In genomic region chr9:28446278-28447064, GRCm38 (mm10) we compare ENCODE assay signal across 24 mouse cellular contexts.
DNase-seq lines count a peak whose midpoint lies in the region; ATAC-seq lines count a peak whose summit lies in the region.
"Had no signal": no experiment of that assay in that cellular context is flagged by ENCODE, and none has a peak within 500 bp of the region (broad histone marks: within the 10 kb centered on the region; RNA-seq: fewer than 3 reads in every experiment).

No protein-coding gene starts in this region.

- WGBS in kidney, embryonic 14.5 days: 63% methylated on average over 4 of the region's 4 CpGs

- no peak overlapping the region for H3K27ac ChIP-seq in kidney, embryonic 14.5 days (ENCODE audit: low read depth, low read length)
- H3K27ac ChIP-seq: heart, embryonic 13.5 days; hindbrain, embryonic 14.5 days; limb, embryonic 12.5 days; lung, embryonic 15.5 days had no signal

- no peak overlapping the region for H3K9ac ChIP-seq in kidney, embryonic 14.5 days (ENCODE audit: low read depth, low read length)
- H3K9ac ChIP-seq: heart, embryonic 13.5 days; hindbrain, embryonic 14.5 days; limb, embryonic 12.5 days; lung, embryonic 15.5 days had no signal

- H3K4me3 ChIP-seq in kidney, embryonic 14.5 days (ENCODE audit: low read length): no peak overlapping the region
- H3K4me3 ChIP-seq: heart, embryonic 13.5 days; limb, embryonic 12.5 days; lung, embryonic 15.5 days had no signal

- DNase-seq in cerebellum, adult 9-11 months: peak; percentile 12
- DNase-seq in kidney, postnatal 10 days: no peak
- peak; percentile 42 for DNase-seq in right cerebral cortex, adult 18-20 months
- no peak for DNase-seq in right cerebral cortex, postnatal 4 days
- no peak for DNase-seq in adrenal gland, postnatal 25 days
- DNase-seq: adrenal gland, postnatal 10 days; gastrocnemius, postnatal 10 days; heart, postnatal 10 days; kidney, adult 9 months; layer of hippocampus, adult 9-11 months; lung, postnatal 36 days; thymus, postnatal 4 days had no signal

- H3K4me1 ChIP-seq in kidney, embryonic 14.5 days (ENCODE audit: control insufficient read depth, insufficient read depth, low read length): no peaks in the 10 kb centered on the region
- H3K4me1 ChIP-seq: heart, embryonic 13.5 days; limb, embryonic 12.5 days; lung, embryonic 15.5 days had no signal

- ATAC-seq in cerebellum, adult (ENCODE audit: insufficient number of reproducible peaks, low FRiP score, low TSS enrichment): no peak
- ATAC-seq in kidney, embryonic 14.5 days (ENCODE audit: low FRiP score, low TSS enrichment): 0 out of 2 replicates have a peak, but pooled peaks have one; percentile 60
- ATAC-seq: forebrain, embryonic 16.5 days; intestine, postnatal 0 days; midbrain, embryonic 16.5 days; Patski had no signal

- no peaks in the 10 kb centered on the region for H3K27me3 ChIP-seq in kidney, embryonic 14.5 days (ENCODE audit: control insufficient read depth, insufficient read depth, low read length)
- H3K27me3 ChIP-seq: heart, embryonic 13.5 days; limb, embryonic 12.5 days; lung, embryonic 15.5 days had no signal

- H3K36me3 ChIP-seq in kidney, embryonic 14.5 days (ENCODE audit: control insufficient read depth, insufficient read depth, low read length): no peaks in the 10 kb centered on the region
- H3K36me3 ChIP-seq: G1E; heart, embryonic 13.5 days; limb, embryonic 12.5 days; lung, embryonic 15.5 days had no signal

- no peaks in the 10 kb centered on the region for H3K9me3 ChIP-seq in kidney, embryonic 14.5 days (ENCODE audit: control insufficient read depth, low read length)
- H3K9me3 ChIP-seq: heart, embryonic 13.5 days; limb, embryonic 12.5 days; lung, embryonic 15.5 days had no signal

- H3K4me2 ChIP-seq in kidney, embryonic 14.5 days (replicated peaks; ENCODE audit: low read depth, low read length): no peak overlapping the region
- H3K4me2 ChIP-seq: heart, embryonic 13.5 days; hindbrain, embryonic 14.5 days; limb, embryonic 12.5 days; lung, embryonic 15.5 days; midbrain, embryonic 11.5 days had no signal

Comparison
In these comparisons a context has a peak if more than half of its experiments do, and no peak if none do; other contexts are left out.
1. DNase-seq: peak in cerebellum, adult 9-11 months (single experiment) and right cerebral cortex, adult 18-20 months (single experiment); none in kidney, postnatal 10 days (single experiment), right cerebral cortex, postnatal 4 days (single experiment) and adrenal gland, postnatal 25 days (single experiment).